Mouse (Mus musculus) colon, adult 2 months (tissue): ENCODE results near the gene Mpdz. TPM values are rescaled to one million over a fixed set of nuclear protein-coding genes. Genes with fewer than 3 reads are reported as not detected.

ENCODE experiments used
- polyA plus RNA-seq: library from polyadenylated mRNA; depleted of rRNA; stranded (reverse); fragments of >200 nt; gene quantifications from 2 replicates; pipeline ENCODE4 v1.2.3, GENCODE M21; 2012; rRNA removed

Mpdz gene
- 3.9 and 4.2 TPM in 2 replicates for polyA plus RNA-seq

DNA sequence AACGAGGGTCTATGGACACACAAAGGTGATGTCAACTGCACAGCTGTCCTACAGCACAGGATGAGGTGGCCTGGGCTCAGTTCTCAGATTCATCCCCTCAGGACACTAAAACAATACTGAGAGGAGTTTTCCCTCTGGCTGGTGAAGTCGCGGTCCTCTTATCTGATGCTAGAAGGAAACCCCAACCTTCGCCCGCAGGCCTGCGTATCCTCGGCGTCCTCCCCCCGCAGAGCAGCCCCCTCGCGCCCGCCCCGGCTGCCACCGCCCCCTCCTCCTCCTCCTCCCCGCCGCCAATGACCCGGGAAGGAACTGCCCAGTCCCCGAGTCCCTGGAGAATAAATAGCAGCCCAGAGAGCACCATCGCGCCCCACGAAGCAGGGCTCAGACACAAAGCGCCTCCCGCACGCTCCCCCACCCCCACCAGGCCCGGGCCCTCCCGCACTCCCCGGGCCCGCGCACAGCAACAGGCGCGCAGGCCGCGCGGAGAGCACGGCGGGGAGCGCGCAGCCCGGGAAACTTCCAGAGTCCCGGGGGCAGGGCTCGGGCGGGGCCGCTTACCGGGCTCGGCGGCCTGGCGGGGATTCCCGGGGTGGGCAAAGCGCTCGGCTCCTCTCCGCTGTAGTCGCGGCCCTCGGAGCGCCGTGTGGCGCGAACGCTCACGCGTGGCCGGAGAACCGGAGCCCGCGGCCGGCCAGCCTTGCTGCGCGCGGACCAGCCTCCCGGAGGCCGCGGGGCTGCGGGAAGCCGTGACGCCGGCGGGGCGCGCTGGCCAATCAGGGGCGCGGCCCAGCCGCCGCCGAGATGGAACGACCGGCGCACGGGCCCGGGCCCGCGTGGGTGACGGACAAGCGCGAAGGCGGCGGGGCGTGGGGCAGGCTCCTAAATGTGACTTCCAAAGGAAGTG, at the start of gene Mpdz:
Gene Mpdz (minus strand): TSS at position 738 of the 904 bp plus-strand sequence.

